Mouse (Mus musculus) intestine, embryonic 15.5 days (tissue): Measurements from ENCODE around the gene Defb29. TPM values are rescaled to one million over a fixed set of nuclear protein-coding genes. Genes with fewer than 3 reads are reported as not detected.

ENCODE experiments used
- ATAC-seq: fragments of 200-750 bp; cut with Nextera tagmentation; 2 replicates; pipeline ENCODE4 v1.8.0; 2017; ENCODE audit warnings: moderate TSS enrichment, moderate library complexity
- H3K27ac ChIP-seq: fragments of 300-500 bp; sonication (generic); 2 replicates; pipeline ENCODE4 v1.5.1; 2015; ENCODE audit warnings: mild to moderate bottlenecking, inconsistent platforms
- H3K27me3 ChIP-seq: fragments of 300-500 bp; sonication (generic); replicated peaks from 2 replicates; pipeline ENCODE4 v1.6.1; 2015; ENCODE audit warnings: inconsistent platforms
- H3K36me3 ChIP-seq: fragments of 300-500 bp; sonication (generic); 2 replicates; pipeline ENCODE4 v1.6.1; 2015; ENCODE audit warnings: inconsistent platforms
- H3K4me1 ChIP-seq: fragments of 300-500 bp; sonication (generic); replicated peaks from 2 replicates; pipeline ENCODE4 v1.6.1; 2015; ENCODE audit warnings: inconsistent platforms
- H3K4me2 ChIP-seq: fragments of 300-500 bp; sonication (generic); replicated peaks from 2 replicates; pipeline ENCODE4 v1.6.1; 2015; ENCODE audit warnings: mild to moderate bottlenecking, inconsistent platforms
- H3K4me3 ChIP-seq: fragments of 300-500 bp; sonication (generic); replicated peaks from 2 replicates; pipeline ENCODE4 v1.5.1; 2015; ENCODE audit warnings: inconsistent platforms
- H3K9ac ChIP-seq: fragments of 300-500 bp; sonication (generic); 2 replicates; pipeline ENCODE4 v1.6.1; 2015; ENCODE audit warnings: inconsistent platforms
- H3K9me3 ChIP-seq: fragments of 300-500 bp; sonication (generic); 2 replicates; pipeline ENCODE4 v1.6.1; 2016; ENCODE audit warnings: inconsistent platforms
- WGBS: fragments of 180-500 bp; shearing (Covaris S2); methylation state at CpG from one replicate; pipeline ENCODE4 v1.1.7; 2015; 5-methylcytosine and 5-hydroxymethylcytosine counted together
- polyA plus RNA-seq: library from polyadenylated mRNA; unstranded; fragments of >200 nt; fragmentation: Nextera tagmentation; extraction: Ambion mirVana; gene quantifications from 2 replicates; pipeline ENCODE4 v1.2.1, GENCODE M21; 2015

Defb29 gene
- polyA plus RNA-seq, 1 experiment from 2014 or later = not detected

DNA sequence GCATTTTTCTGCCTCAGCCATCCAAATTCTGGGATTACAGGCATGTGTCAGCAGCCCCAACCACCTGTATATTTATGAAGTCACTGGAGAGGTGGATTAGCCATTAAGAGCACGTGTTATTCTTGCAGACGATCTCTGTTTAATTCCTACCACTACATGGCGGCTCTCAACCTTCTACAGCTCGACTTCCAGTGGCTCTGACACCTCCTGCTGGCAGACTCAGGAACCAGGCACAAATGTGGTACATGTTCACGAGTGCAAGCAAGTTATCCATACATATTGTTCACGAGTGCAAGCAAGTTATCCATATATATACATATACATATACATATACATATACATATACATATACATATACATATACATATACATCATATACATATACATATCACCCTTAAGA, 46.7 kb downstream of the Defb29 start:
- no peak for ATAC-seq
- H3K4me3 ChIP-seq = no peak overlapping the region
- H3K27ac ChIP-seq = no peak overlapping the region
- no peaks in the 10 kb centered on the region for H3K9me3 ChIP-seq
- H3K9ac ChIP-seq = no peak overlapping the region
- H3K4me1 ChIP-seq = no peaks in the 10 kb centered on the region
- H3K36me3 ChIP-seq = no peaks in the 10 kb centered on the region
- no peaks in the 10 kb centered on the region for H3K27me3 ChIP-seq
- no peak overlapping the region for H3K4me2 ChIP-seq
- WGBS = 75% methylated on average over 6 of the region's 6 CpGs

GRCm38 (mm10) chr2:152490038-152490437, 49.9 kb downstream of the Defb29 start, which contains the start of gene Defb22:
Gene Defb22, minus strand, starts transcription at chr2:152490138.
- Histone ChIP-seq H3K4me3 (no peak within 1 kb of the TSS), H3K9me3 (no peaks in the 10 kb centered on the region), H3K4me1 (no peaks in the 10 kb centered on the region), H3K9ac (no peak within 1 kb of the TSS), H3K27ac (no peak within 1 kb of the TSS), H3K36me3 (no peaks in the 10 kb centered on the region), H3K4me2 (no peak within 1 kb of the TSS), H3K27me3 (no peaks in the 10 kb centered on the region)
- no peak for ATAC-seq

Other genes starting within 250 kb of the Defb29 start
- gene Tbc1d20, start 246.3 kb downstream of the Defb29 start, polyA plus RNA-seq = 34.8 and 37.4 TPM in 2 replicates
- gene Rbck1, start 207.4 kb downstream of the Defb29 start, polyA plus RNA-seq = 75.2 and 82.2 TPM in 2 replicates
- 4.3 and 4.9 TPM in 2 replicates for gene Trib3, start 196.1 kb downstream of the Defb29 start, polyA plus RNA-seq
- 1.8 and 2.1 TPM in 2 replicates for gene Nrsn2, start 163.5 kb downstream of the Defb29 start, polyA plus RNA-seq
- gene Sox12, start 142.0 kb downstream of the Defb29 start, polyA plus RNA-seq = 5.4 and 5.9 TPM in 2 replicates
- 34.4 and 40.8 TPM in 2 replicates for gene Zcchc3, start 125.1 kb downstream of the Defb29 start, polyA plus RNA-seq
- gene 6820408C15Rik, start 124.5 kb downstream of the Defb29 start, polyA plus RNA-seq = 0.42 and 0.49 TPM in 2 replicates
- gene Defb23, start 75.5 kb downstream of the Defb29 start, polyA plus RNA-seq = not detected in 2 replicates
- not detected in 2 replicates for gene Defb20, start 63.0 kb downstream of the Defb29 start, polyA plus RNA-seq
- not detected in 2 replicates for gene Defb22, start 50.0 kb downstream of the Defb29 start, polyA plus RNA-seq
- not detected in 2 replicates for gene Defb26, start 28.4 kb downstream of the Defb29 start, polyA plus RNA-seq
- not detected in 2 replicates for gene Defb28, start 21.8 kb downstream of the Defb29 start, polyA plus RNA-seq
- not detected in 2 replicates for gene Gm17416, start 29.2 kb upstream of the Defb29 start, polyA plus RNA-seq
- not detected in 2 replicates for gene Defb21, start 32.6 kb upstream of the Defb29 start, polyA plus RNA-seq
- not detected in 2 replicates for gene Defb19, start 40.2 kb upstream of the Defb29 start, polyA plus RNA-seq
- gene Defb45, start 59.3 kb upstream of the Defb29 start, polyA plus RNA-seq = not detected in 2 replicates
- not detected in 2 replicates for gene Defb36, start 64.2 kb upstream of the Defb29 start, polyA plus RNA-seq
- gene Defb25, start 83.0 kb upstream of the Defb29 start, polyA plus RNA-seq = 0.67 and 2.3 TPM in 2 replicates
- gene Rem1, start 86.9 kb upstream of the Defb29 start, polyA plus RNA-seq = 10.0 and 10.3 TPM in 2 replicates
- gene H13, start 129.4 kb upstream of the Defb29 start, polyA plus RNA-seq = 115 and 120 TPM in 2 replicates
- 26.3 and 26.8 TPM in 2 replicates for gene Mcts2, start 146.9 kb upstream of the Defb29 start, polyA plus RNA-seq
- 102 and 116 TPM in 2 replicates for gene Id1, start 196.2 kb upstream of the Defb29 start, polyA plus RNA-seq
- 12.2 and 14.2 TPM in 2 replicates for gene Cox4i2, start 214.1 kb upstream of the Defb29 start, polyA plus RNA-seq